ENCODE assay signal across 28 mouse cellular contexts in genomic region chr2:105380757-105381319, GRCm38 (mm10). TPM values are rescaled to one million over a fixed set of nuclear protein-coding genes. Genes with fewer than 3 reads are reported as not detected.
DNase-seq lines count a peak whose midpoint lies in the region; ATAC-seq and TF ChIP-seq lines count a peak whose summit lies in the region.
"Had no signal": no experiment of that assay in that cellular context is flagged by ENCODE, and none has a peak within 500 bp of the region (broad histone marks: within the 10 kb centered on the region; RNA-seq: fewer than 3 reads in every experiment).

No protein-coding gene starts in this region.

- no peak overlapping the region for H3ac ChIP-seq in C2C12 (ENCODE audit: control insufficient read depth, insufficient read length, low read depth)

- H3K4me2 ChIP-seq in liver, embryonic 12.5 days: no peak overlapping the region
- H3K4me2 ChIP-seq: embryonic facial prominence, embryonic 12.5 days; embryonic facial prominence, embryonic 15.5 days; heart, embryonic 12.5 days; heart, embryonic 15.5 days; hindbrain, embryonic 14.5 days had no signal

- ATAC-seq in liver, embryonic 12.5 days: peak; percentile 36; the same call in 1 of the 2 replicates
- ATAC-seq in common myeloid progenitor, adult 5-6 weeks (replicated peaks; ENCODE audit: low read depth, poor library complexity, severe bottlenecking): 0 out of 2 replicates have a peak, but pooled peaks have one; percentile 11
- ATAC-seq: activated CD4-positive, CD25-positive, alpha-beta regulatory T cell, adult 4 months; forebrain, embryonic 14.5 days; forebrain, postnatal 0 days; hindbrain, postnatal 0 days; inflammation-experienced regulatory T-cells, adult 6 months had no signal

- H3K9me3 ChIP-seq in liver, embryonic 12.5 days (replicated peaks): no peaks in the 10 kb centered on the region
- H3K9me3 ChIP-seq: embryonic facial prominence, embryonic 12.5 days; embryonic facial prominence, embryonic 15.5 days; G1E; heart, embryonic 12.5 days; heart, embryonic 15.5 days had no signal

- H3K4me3 ChIP-seq in liver, embryonic 12.5 days: no peak overlapping the region
- no peak overlapping the region for H3K4me3 ChIP-seq in C2C12 (ENCODE audit: insufficient read depth, poor library complexity, severe bottlenecking)
- H3K4me3 ChIP-seq: embryonic facial prominence, embryonic 12.5 days; embryonic facial prominence, embryonic 15.5 days; gastrocnemius, adult 2 months; heart, embryonic 12.5 days; heart, embryonic 15.5 days had no signal

- intact Hi-C loops in left cerebral cortex, postnatal 36 days (cut with DNase I): loop anchor here (5.0 kb wide), 1 partner anchor 46 kb away; no protein-coding TSS in a partner anchor

- peaks cover 7% of the 10 kb centered on the region; the same call in 1 of the 2 replicates for H3K27me3 ChIP-seq in liver, embryonic 12.5 days (replicated peaks)
- H3K27me3 ChIP-seq in C2C12 (ENCODE audit: control insufficient read depth, insufficient read depth, insufficient read length): no peaks in the 10 kb centered on the region
- H3K27me3 ChIP-seq: CH12.LX; embryonic facial prominence, embryonic 12.5 days; embryonic facial prominence, embryonic 15.5 days; heart, embryonic 12.5 days; heart, embryonic 15.5 days had no signal

- no peak overlapping the region for H3K27ac ChIP-seq in liver, embryonic 12.5 days
- H3K27ac ChIP-seq: embryonic facial prominence, embryonic 12.5 days; embryonic facial prominence, embryonic 15.5 days; gastrocnemius, adult 2 months; heart, embryonic 15.5 days; hindbrain, embryonic 14.5 days; hindbrain, postnatal 0 days had no signal

- no peak overlapping the region for H3K9ac ChIP-seq in liver, embryonic 12.5 days
- H3K9ac ChIP-seq: embryonic facial prominence, embryonic 12.5 days; embryonic facial prominence, embryonic 15.5 days; forebrain, postnatal 0 days; heart, embryonic 12.5 days; heart, embryonic 15.5 days; hindbrain, embryonic 14.5 days had no signal

- 66% methylated on average over 3 of the region's 3 CpGs for WGBS in liver, embryonic 12.5 days (ENCODE audit: insufficient replicate concordance)

- no peaks in the 10 kb centered on the region for H3K79me3 ChIP-seq in C2C12 (ENCODE audit: low read depth)

- H3K4me1 ChIP-seq in liver, embryonic 12.5 days: peaks cover 26% of the 10 kb centered on the region
- H3K4me1 ChIP-seq: embryonic facial prominence, embryonic 12.5 days; embryonic facial prominence, embryonic 15.5 days; heart, embryonic 12.5 days; heart, embryonic 15.5 days had no signal

- H3K36me3 ChIP-seq in liver, embryonic 12.5 days: peaks cover 16% of the 10 kb centered on the region
- peaks cover 3% of the 10 kb centered on the region for H3K36me3 ChIP-seq in C2C12 (ENCODE audit: control insufficient read depth, insufficient read depth)

- no peak for DNase-seq in liver
- DNase-seq in left cerebral cortex, postnatal 36 days (ENCODE audit: low spot score in 2 of 2): no peak
- DNase-seq in thymus, postnatal 14 days: no peak
- DNase-seq: adrenal gland, adult 8-10 months; adrenal gland, postnatal 25 days; cerebellum, adult 18-20 months; cerebellum, adult 9-10 months; cerebellum, postnatal 14 days; forebrain, postnatal 0 days; gastrocnemius, adult 2 months; gastrocnemius, postnatal 14 days; heart, adult 18-20 months; heart, postnatal 10 days; heart, postnatal 36 days had no signal

- H3K79me2 ChIP-seq in C2C12 (ENCODE audit: control insufficient read depth, insufficient read depth): no peaks in the 10 kb centered on the region

- no peak for TF ChIP-seq CTCF in C2C12 (IDR thresholded peaks at IDR 0.05; ENCODE audit: control insufficient read depth, insufficient read depth, insufficient read length)

TF ChIP-seq in C2C12, 6 proteins besides CTCF, POLR2A, EP300 and RAD21:
- no peak for TF ChIP-seq FOSL1 (IDR thresholded peaks at IDR 0.05; ENCODE audit: insufficient read depth, low read length, poor library complexity, severe bottlenecking)
- peak; percentile 69 for TF ChIP-seq MYOD1 (IDR thresholded peaks at IDR 0.05; ENCODE audit: control insufficient read depth, insufficient read length, low read depth)

RNA-seq across cellular contexts. Expression of gene Rcn1, which starts 18.3 kb away (rescaled TPM):
- polyA plus RNA-seq in liver, embryonic 12.5 days (2016; fragmentation: Nextera tagmentation; extraction: Ambion mirVana): 45.8 and 47.0 TPM in 2 replicates
- 97.3 TPM for polyA plus RNA-seq in C2C12 (2012; fragmentation: generic; extraction: Trizol)
- total RNA-seq in common myeloid progenitor, adult 5-6 weeks (2017): 54.8 and 60.9 TPM in 2 replicates
- 10 to 100 TPM; 22.3 to 22.9 TPM for total RNA-seq in left cerebral cortex, postnatal 36 days (2021)
